11 mouse cellular contexts compared by ENCODE assay signal in genomic region chr4:41618916-41619746, GRCm38 (mm10). TPM values are rescaled to one million over a fixed set of nuclear protein-coding genes. Genes with fewer than 3 reads are reported as not detected.
DNase-seq lines count a peak whose midpoint lies in the region; TF ChIP-seq lines count a peak whose summit lies in the region.
"Had no signal": no experiment of that assay in that cellular context is flagged by ENCODE, and none has a peak within 500 bp of the region (broad histone marks: within the 10 kb centered on the region; RNA-seq: fewer than 3 reads in every experiment).

No protein-coding gene starts in this region.

- TF ChIP-seq CTCF in cerebellum, adult 2 months (IDR thresholded peaks at IDR 0.05; ENCODE audit: borderline replicate concordance, insufficient read depth, low read depth, low read length), result no peak

- 0 out of 2 replicates have a peak overlapping the region, but pooled peaks have one; percentile 41 for H3K27ac ChIP-seq in cerebellum, adult 2 months (ENCODE audit: insufficient read depth, low read length)
- H3K27ac ChIP-seq: embryonic facial prominence, embryonic 15.5 days; liver, embryonic 12.5 days had no signal

- no peaks in the 10 kb centered on the region for H3K27me3 ChIP-seq in cerebellum, adult 2 months (ENCODE audit: control insufficient read depth, insufficient read depth, low read length)

- peaks cover 24% of the 10 kb centered on the region for H3K4me1 ChIP-seq in cerebellum, adult 2 months (ENCODE audit: control insufficient read depth, insufficient read depth, low read length)
- H3K4me1 ChIP-seq: liver, embryonic 12.5 days had no signal

- H3K4me3 ChIP-seq in cerebellum, adult 2 months (replicated peaks; ENCODE audit: insufficient read depth, low read depth, low read length), result no peak overlapping the region
- H3K4me3 ChIP-seq: embryonic facial prominence, embryonic 15.5 days; liver, embryonic 12.5 days had no signal

- TF ChIP-seq POLR2A in cerebellum, adult 2 months (IDR thresholded peaks at IDR 0.05; ENCODE audit: borderline replicate concordance, insufficient read depth, low read length), result no peak

- intact Hi-C loops in left cerebral cortex, postnatal 10 days (cut with DNase I), result loop anchor here (5.0 kb wide), 1 partner anchor 152 kb away; the partner anchor contains the start of gene Nudt2

- peak; percentile 23 to 53 for DNase-seq in left cerebral cortex, adult 9 months (ENCODE audit: low spot score in 2 of 2)
- DNase-seq in left cerebral cortex, postnatal 10 days (ENCODE audit: extremely low spot score in 1 of 2, low spot score in 2 of 2), result no peak
- DNase-seq in cerebellum, adult 2 months, result peak; percentile 86 to 95
- peak; percentile 88 for DNase-seq in gastrocnemius, postnatal 25 days
- DNase-seq in retina, postnatal 1 day, result peak; percentile 88
- no peak for DNase-seq in thymus, postnatal 14 days
- no peak for DNase-seq in kidney, postnatal 25 days

- 19% methylated on average over 12 of the region's 12 CpGs for WGBS in cerebellum, adult 2 months

RNA-seq across cellular contexts. Expression of gene Enho, which starts 21.0 kb away (rescaled TPM):
- 10 to 100 TPM; 61.8 to 62.2 TPM for total RNA-seq in left cerebral cortex, postnatal 10 days (2021)
- polyA plus RNA-seq in cerebellum, adult 2 months (2012; rRNA removed), result 168 and 174 TPM in 2 replicates
- 10 to 100 TPM; 12.7 to 15.7 TPM for total RNA-seq in gastrocnemius, postnatal 25 days (2021)
- total RNA-seq: neutrophil, adult 5-6 weeks had no signal

RNA-seq across cellular contexts. Expression of gene Dnaic1, which starts 49.6 kb away (rescaled TPM):
- total RNA-seq in left cerebral cortex, postnatal 10 days (2021), result 1 to 10 TPM; 4.2 to 5.4 TPM
- 8.1 and 9.3 TPM in 2 replicates for polyA plus RNA-seq in cerebellum, adult 2 months (2012; rRNA removed)
- total RNA-seq in gastrocnemius, postnatal 25 days (2021), result under 1 TPM; 0.43 to 0.64 TPM
- total RNA-seq: hematopoietic stem cell, adult 5-6 weeks; neutrophil, adult 5-6 weeks had no signal

RNA-seq across cellular contexts. Expression of gene Fam219a, which starts 49.8 kb away (rescaled TPM):
- total RNA-seq in left cerebral cortex, postnatal 10 days (2021), result 100 to 1,000 TPM; 199 to 201 TPM
- 137 and 147 TPM in 2 replicates for polyA plus RNA-seq in cerebellum, adult 2 months (2012; rRNA removed)
- total RNA-seq in gastrocnemius, postnatal 25 days (2021), result 10 to 100 TPM; 17.1 to 17.4 TPM

Comparison
In these comparisons a context has a peak if more than half of its experiments do, and no peak if none do; other contexts are left out.
1. DNase-seq: peak in left cerebral cortex, adult 9 months (2 of 2), cerebellum, adult 2 months (2 of 2), gastrocnemius, postnatal 25 days (single experiment) and retina, postnatal 1 day (single experiment); none in left cerebral cortex, postnatal 10 days (0 of 2), thymus, postnatal 14 days (single experiment) and kidney, postnatal 25 days (0 of 2).
2. RNA of gene Fam219a, which starts 49.8 kb away (total RNA-seq): 199 to 201 TPM in left cerebral cortex, postnatal 10 days; 17.1 to 17.4 TPM in gastrocnemius, postnatal 25 days; every median in the first group is over 10 times any median in the second.